Mouse (Mus musculus): Measurements from ENCODE around the gene Stam2.

GRCm38 (mm10) chr2:52715538-52715937, 26.5 kb downstream of the Stam2 start:
- TF ChIP-seq CTCF (IDR thresholded peaks at IDR 0.05; ENCODE audit: low read depth) (no peak), EP300 (IDR thresholded peaks at IDR 0.05; ENCODE audit: low read depth) (no peak)

Measured in heart, postnatal 0 days (tissue).